Mouse (Mus musculus) liver, embryonic 11.5 days (tissue): Measurements from ENCODE around the gene Fez2. TPM values are rescaled to one million over a fixed set of nuclear protein-coding genes. Genes with fewer than 3 reads are reported as not detected.

ENCODE experiments used
- ATAC-seq: fragments of 200-750 bp; cut with Nextera tagmentation; replicated peaks from 2 replicates; pipeline ENCODE4 v1.8.0; 2017; ENCODE audit warnings: moderate number of reproducible peaks, mild to moderate bottlenecking, moderate TSS enrichment, moderate library complexity; ENCODE audit not compliant: low FRiP score
- DNase-seq: peaks from one replicate; pipeline ENCODE4 v3.0.0-alpha.2; 2017; ENCODE audit warnings: low spot score
- H3K27ac ChIP-seq: fragments of 300-500 bp; sonication (generic); 2 replicates; pipeline ENCODE4 v1.5.1; 2014; ENCODE audit warnings: mild to moderate bottlenecking, low read depth, low read length, control low read depth
- H3K27me3 ChIP-seq: fragments of 300-500 bp; sonication (generic); replicated peaks from 2 replicates; pipeline ENCODE4 v1.6.1; 2014; ENCODE audit warnings: low read length, mixed read lengths; ENCODE audit not compliant: control insufficient read depth, insufficient read depth
- H3K36me3 ChIP-seq: fragments of 300-500 bp; sonication (generic); 2 replicates; pipeline ENCODE4 v1.6.1; 2014; ENCODE audit warnings: mild to moderate bottlenecking, low read length, moderate library complexity, mixed read lengths; ENCODE audit not compliant: control insufficient read depth, insufficient read depth
- H3K4me1 ChIP-seq: fragments of 300-500 bp; sonication (generic); replicated peaks from 2 replicates; pipeline ENCODE4 v1.6.1; 2014; ENCODE audit warnings: low read length, mixed read lengths; ENCODE audit not compliant: control insufficient read depth, insufficient read depth
- H3K4me2 ChIP-seq: fragments of 300-500 bp; sonication (generic); 2 replicates; pipeline ENCODE4 v1.6.1; 2014; ENCODE audit warnings: mild to moderate bottlenecking, control low read depth, moderate library complexity
- H3K4me3 ChIP-seq: fragments of 300-500 bp; sonication (generic); 2 replicates; pipeline ENCODE4 v1.5.1; 2014; ENCODE audit warnings: low read depth, low read length, control low read depth
- H3K9ac ChIP-seq: fragments of 300-500 bp; sonication (generic); 2 replicates; pipeline ENCODE4 v1.6.1; 2014; ENCODE audit warnings: low read depth, low read length, control low read depth
- H3K9me3 ChIP-seq: fragments of 300-500 bp; sonication (generic); 2 replicates; pipeline ENCODE4 v1.6.1; 2016; ENCODE audit warnings: low read length, inconsistent platforms, mixed read lengths; ENCODE audit not compliant: control insufficient read depth
- whole genome bisulfite sequencing: fragments of 180-500 bp; shearing (Covaris S2); extraction: QIAGEN DNeasy Blood & Tissue Kit; methylation state at CpG from one replicate; pipeline ENCODE4 v1.1.7; 2014; 5-methylcytosine and 5-hydroxymethylcytosine counted together
- polyA plus RNA-seq: library from polyadenylated mRNA; unstranded; fragments of >200 nt; fragmentation: Nextera tagmentation; extraction: Ambion mirVana; gene quantifications from 2 replicates; pipeline ENCODE4 v1.2.1, GENCODE M21; 2014

Fez2 gene
- polyA plus RNA-seq, 1 experiment from 2014 or later: 30.9 TPM

- Histone ChIP-seq H3K27me3 (no peaks in the 10 kb centered on the region), H3K36me3 (peaks cover 11% of the 10 kb centered on the region; the same call in 1 of the 2 replicates), H3K9me3 (no peaks in the 10 kb centered on the region), H3K27ac (no peak overlapping the region), H3K9ac (no peak overlapping the region), H3K4me2 (no peak overlapping the region), H3K4me3 (no peak overlapping the region), H3K4me1 (peaks cover 3% of the 10 kb centered on the region; the same call in 1 of the 2 replicates)
- DNase-seq (no peak), ATAC-seq (no peak)
- 81% methylated on average over 9 of the region's 9 CpGs for WGBS
Measured at GRCm38 (mm10) chr17:78403804-78404203, 14.1 kb downstream of the Fez2 start.

DNA sequence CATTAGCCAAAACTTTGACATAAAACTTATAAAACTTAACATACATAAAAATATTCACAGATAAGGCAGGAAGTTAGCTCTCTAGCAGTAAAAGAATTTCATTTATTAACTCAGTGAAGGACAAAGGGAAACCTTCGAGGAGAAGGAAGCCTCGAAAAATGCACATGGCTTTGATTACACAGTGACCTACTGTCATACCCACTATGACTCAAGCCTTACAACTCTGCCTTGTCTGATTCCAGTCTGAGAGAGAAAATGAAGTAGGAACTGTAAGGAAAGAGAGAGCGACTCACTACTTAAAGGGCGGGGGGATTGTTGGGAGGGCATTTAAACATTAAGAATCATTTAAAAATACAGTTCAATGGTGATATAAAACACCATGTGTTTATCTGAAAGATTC, 14.7 kb downstream of the Fez2 start:
- WGBS: 73% methylated on average over 4 of the region's 4 CpGs
- peaks cover 7% of the 10 kb centered on the region; the same call in 1 of the 2 replicates for H3K36me3 ChIP-seq
- H3K4me1 ChIP-seq: peaks cover 3% of the 10 kb centered on the region; the same call in 1 of the 2 replicates
- H3K4me3 ChIP-seq: no peak overlapping the region
- H3K27me3 ChIP-seq: no peaks in the 10 kb centered on the region
- H3K4me2 ChIP-seq: no peak overlapping the region
- H3K27ac ChIP-seq: no peak overlapping the region
- ATAC-seq: no peak
- H3K9me3 ChIP-seq: no peaks in the 10 kb centered on the region
- no peak for DNase-seq
- no peak overlapping the region for H3K9ac ChIP-seq

- ATAC-seq (no peak), DNase-seq (no peak)
- Histone ChIP-seq H3K27ac (no peak overlapping the region), H3K27me3 (no peaks in the 10 kb centered on the region), H3K36me3 (peaks cover 7% of the 10 kb centered on the region; the same call in 1 of the 2 replicates), H3K9ac (no peak overlapping the region), H3K4me1 (peaks cover 3% of the 10 kb centered on the region; the same call in 1 of the 2 replicates), H3K4me3 (no peak overlapping the region), H3K9me3 (no peaks in the 10 kb centered on the region), H3K4me2 (no peak overlapping the region)
- WGBS: 82% methylated on average over 6 of the region's 6 CpGs
Measured at GRCm38 (mm10) chr17:78402174-78402573, 15.8 kb downstream of the Fez2 start.

- DNase-seq: no peak
- no peak for ATAC-seq
- 71% methylated on average over 4 of the region's 4 CpGs for WGBS
- Histone ChIP-seq H3K36me3 (peaks cover 7% of the 10 kb centered on the region; the same call in 1 of the 2 replicates), H3K27ac (no peak overlapping the region), H3K9me3 (no peaks in the 10 kb centered on the region), H3K4me2 (no peak overlapping the region), H3K4me1 (peaks cover 3% of the 10 kb centered on the region; the same call in 1 of the 2 replicates), H3K9ac (no peak overlapping the region), H3K27me3 (no peaks in the 10 kb centered on the region), H3K4me3 (no peak overlapping the region)
Measured at GRCm38 (mm10) chr17:78401713-78402112, 16.2 kb downstream of the Fez2 start.

DNA sequence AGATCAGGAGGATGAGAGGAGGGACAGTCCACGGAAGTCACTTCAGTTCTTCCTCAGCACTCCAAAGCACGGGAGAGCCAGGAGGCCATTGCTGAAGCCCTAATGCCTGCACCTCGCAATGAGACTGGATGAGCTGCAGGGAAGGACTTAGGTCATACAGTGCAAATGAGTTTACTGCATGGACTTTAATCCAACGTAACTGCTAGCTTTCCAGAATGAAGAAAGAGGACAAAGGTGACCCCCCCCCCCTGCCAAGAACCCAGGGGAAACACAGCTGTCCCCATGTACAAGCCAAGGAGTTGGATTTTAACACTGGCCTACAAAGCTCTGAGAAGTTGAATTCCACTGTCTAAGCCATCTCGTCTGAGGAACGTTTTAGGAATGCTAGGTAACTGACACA, 16.6 kb downstream of the Fez2 start:
- peaks cover 3% of the 10 kb centered on the region; the same call in 1 of the 2 replicates for H3K4me1 ChIP-seq
- ATAC-seq: no peak
- no peak overlapping the region for H3K4me2 ChIP-seq
- 83% methylated on average over 6 of the region's 6 CpGs for WGBS
- no peak overlapping the region for H3K27ac ChIP-seq
- no peaks in the 10 kb centered on the region for H3K9me3 ChIP-seq
- H3K27me3 ChIP-seq: no peaks in the 10 kb centered on the region
- no peak overlapping the region for H3K9ac ChIP-seq
- peaks cover 7% of the 10 kb centered on the region; the same call in 1 of the 2 replicates for H3K36me3 ChIP-seq
- no peak for DNase-seq
- no peak overlapping the region for H3K4me3 ChIP-seq

- H3K4me3 ChIP-seq: no peak overlapping the region
- no peaks in the 10 kb centered on the region for H3K27me3 ChIP-seq
- no peak overlapping the region for H3K9ac ChIP-seq
- DNase-seq (no peak), ATAC-seq (peak; percentile 84)
- H3K9me3 ChIP-seq: no peaks in the 10 kb centered on the region
- H3K27ac ChIP-seq: peak overlapping the region; percentile 37; the same call in 1 of the 2 replicates
- H3K36me3 ChIP-seq: peaks cover 7% of the 10 kb centered on the region; the same call in 1 of the 2 replicates
- 78% methylated on average over 12 of the region's 12 CpGs for WGBS
- peaks cover 3% of the 10 kb centered on the region; the same call in 1 of the 2 replicates for H3K4me1 ChIP-seq
- H3K4me2 ChIP-seq: no peak overlapping the region
Measured at GRCm38 (mm10) chr17:78400130-78400840, 17.7 kb downstream of the Fez2 start.

DNA sequence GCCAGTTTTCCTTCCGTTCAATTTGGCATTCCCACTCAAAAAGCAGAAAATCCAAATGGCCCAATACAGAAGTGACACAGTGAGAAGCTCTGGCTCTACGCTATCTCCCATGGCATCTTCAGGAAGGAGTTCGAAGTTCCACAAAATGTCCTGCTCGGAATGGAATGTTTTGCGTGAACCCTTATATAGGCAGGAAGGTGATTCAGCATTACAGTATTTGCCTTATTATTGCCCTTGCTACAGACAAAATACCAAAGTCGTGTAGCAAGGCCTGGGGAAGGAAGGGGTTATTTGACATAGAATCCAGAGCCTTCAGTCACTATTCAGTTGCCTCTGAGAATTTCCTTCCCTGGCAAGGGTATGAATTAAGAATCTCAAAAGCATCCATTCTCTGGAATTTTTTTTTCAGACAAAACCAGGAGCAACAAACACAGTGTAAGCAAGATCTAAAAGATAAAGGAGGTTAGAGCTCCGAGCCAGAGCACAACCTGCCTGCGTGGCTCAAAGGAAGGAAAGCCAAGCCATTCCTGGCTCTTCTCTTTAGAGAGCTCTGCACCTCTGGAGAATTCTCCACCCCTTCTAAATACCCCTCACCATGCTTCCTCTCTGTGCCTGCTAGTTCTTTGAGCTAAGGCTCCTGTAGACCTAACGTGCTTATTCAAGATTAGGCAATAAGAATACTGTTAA, 25.4 kb downstream of the Fez2 start:
- H3K4me3 ChIP-seq: no peak overlapping the region
- no peak overlapping the region for H3K4me2 ChIP-seq
- 72% methylated on average over 9 of the region's 9 CpGs for WGBS
- no peak for DNase-seq
- no peak overlapping the region for H3K9ac ChIP-seq
- no peak for ATAC-seq
- H3K9me3 ChIP-seq: no peaks in the 10 kb centered on the region
- no peak overlapping the region for H3K27ac ChIP-seq
- no peaks in the 10 kb centered on the region for H3K4me1 ChIP-seq
- H3K27me3 ChIP-seq: no peaks in the 10 kb centered on the region
- peaks cover 2% of the 10 kb centered on the region; the same call in 1 of the 2 replicates for H3K36me3 ChIP-seq

GRCm38 (mm10) chr17:78389573-78389972, 28.4 kb downstream of the Fez2 start:
- H3K27me3 ChIP-seq: no peaks in the 10 kb centered on the region
- 89% methylated on average over 5 of the region's 5 CpGs for WGBS

More at GRCm38 (mm10) chr17:78389573-78389972, 28.4 kb downstream of the Fez2 start:
- no peak overlapping the region for H3K4me2 ChIP-seq
- no peak for ATAC-seq
- H3K9ac ChIP-seq: no peak overlapping the region
- H3K36me3 ChIP-seq: peaks cover 2% of the 10 kb centered on the region; the same call in 1 of the 2 replicates
- DNase-seq: no peak
- H3K4me1 ChIP-seq: no peaks in the 10 kb centered on the region
- H3K9me3 ChIP-seq: no peaks in the 10 kb centered on the region
- no peak overlapping the region for H3K4me3 ChIP-seq
- no peak overlapping the region for H3K27ac ChIP-seq
